ENCODE assay signal across 8 mouse cellular contexts in genomic region chr5:137885894-137886293, GRCm38 (mm10). TPM values are rescaled to one million over a fixed set of nuclear protein-coding genes. Genes with fewer than 3 reads are reported as not detected.
DNase-seq lines count a peak whose midpoint lies in the region; ATAC-seq and TF ChIP-seq lines count a peak whose summit lies in the region.

No protein-coding gene starts in this region.

- dilution Hi-C loops in CH12.LX (cut with MboI; ENCODE audit: extremely low pct_ligation_motif_present, extremely low pct_unique_long_range_greater_than_20kb, low sequenced_read_pairs) = no loop called here

- ATAC-seq in hindbrain, embryonic 12.5 days (ENCODE audit: low FRiP score) = no peak
- ATAC-seq in embryonic facial prominence, embryonic 14.5 days (ENCODE audit: low read depth) = no peak
- ATAC-seq in lung, embryonic 16.5 days (ENCODE audit: low read depth) = peak; percentile 70

- no peaks in the 10 kb centered on the region for H3K9me3 ChIP-seq in hindbrain, embryonic 10.5 days
- no peaks in the 10 kb centered on the region for H3K9me3 ChIP-seq in hindbrain, embryonic 12.5 days (replicated peaks)
- no peaks in the 10 kb centered on the region for H3K9me3 ChIP-seq in CH12.LX (replicated peaks; ENCODE audit: low read length)
- H3K9me3 ChIP-seq in embryonic facial prominence, embryonic 14.5 days (ENCODE audit: control insufficient read depth, low read length) = no peaks in the 10 kb centered on the region
- no peaks in the 10 kb centered on the region for H3K9me3 ChIP-seq in lung, embryonic 16.5 days (ENCODE audit: control insufficient read depth, low read length)

- H3K4me2 ChIP-seq in hindbrain, embryonic 12.5 days (replicated peaks) = no peak overlapping the region
- H3K4me2 ChIP-seq in CH12.LX (ENCODE audit: insufficient read depth, low read depth, poor library complexity, severe bottlenecking) = no peak overlapping the region
- H3K4me2 ChIP-seq in embryonic facial prominence, embryonic 14.5 days (ENCODE audit: low read depth, low read length) = no peak overlapping the region
- H3K4me2 ChIP-seq in lung, embryonic 16.5 days (ENCODE audit: low read depth, low read length) = no peak overlapping the region

- TF ChIP-seq EP300 in CH12.LX (IDR thresholded peaks at IDR 0.05; ENCODE audit: low read length) = no peak

- TF ChIP-seq RAD21 in CH12.LX (IDR thresholded peaks at IDR 0.05; ENCODE audit: low read depth, low read length) = peak; percentile 77

- H3K36me3 ChIP-seq in hindbrain, embryonic 10.5 days = no peaks in the 10 kb centered on the region
- no peaks in the 10 kb centered on the region for H3K36me3 ChIP-seq in hindbrain, embryonic 12.5 days
- H3K36me3 ChIP-seq in CH12.LX (replicated peaks in 1 of 2; ENCODE audit: control insufficient read depth in 1 of 2, insufficient read depth in 1 of 2, low read length in 1 of 2) = no peaks in the 10 kb centered on the region
- no peaks in the 10 kb centered on the region for H3K36me3 ChIP-seq in embryonic facial prominence, embryonic 14.5 days (ENCODE audit: control insufficient read depth, insufficient read depth, low read length)
- H3K36me3 ChIP-seq in lung, embryonic 16.5 days (ENCODE audit: control insufficient read depth, insufficient read depth, low read length) = no peaks in the 10 kb centered on the region
- H3K36me3 ChIP-seq in splenic B cell, adult 2 months (ENCODE audit: control insufficient read depth, insufficient read depth, low read length, poor library complexity, severe bottlenecking) = no peaks in the 10 kb centered on the region

- in situ Hi-C loops in CH12.LX (cut with MboI; ENCODE audit: low pct_ligation_motif_present, low pct_unique_long_range_greater_than_20kb, low sequenced_read_pairs) = no loop called here

- TF ChIP-seq CTCF in CH12.LX (conservative IDR thresholded peaks at IDR 0.05 in 1 of 2, IDR thresholded peaks at IDR 0.05 in 1 of 2; ENCODE audit: low read depth in 2 of 2, low read length in 2 of 2) = peak; percentile 52 to 83

- TF ChIP-seq POLR2A in CH12.LX (IDR thresholded peaks at IDR 0.05; ENCODE audit: low read depth, low read length) = no peak

- H3K9ac ChIP-seq in hindbrain, embryonic 12.5 days = no peak overlapping the region
- H3K9ac ChIP-seq in CH12.LX (ENCODE audit: insufficient read depth, low read depth) = no peak overlapping the region
- H3K9ac ChIP-seq in embryonic facial prominence, embryonic 14.5 days (ENCODE audit: low read depth, low read length) = no peak overlapping the region
- H3K9ac ChIP-seq in lung, embryonic 16.5 days (ENCODE audit: low read length) = no peak overlapping the region

- H3K79me2 ChIP-seq in CH12.LX (replicated peaks; ENCODE audit: control insufficient read depth, extremely low read depth, insufficient read depth, poor library complexity, severe bottlenecking) = no peaks in the 10 kb centered on the region

- no peak overlapping the region for H3K4me3 ChIP-seq in hindbrain, embryonic 10.5 days
- H3K4me3 ChIP-seq in hindbrain, embryonic 12.5 days = no peak overlapping the region
- H3K4me3 ChIP-seq in CH12.LX (replicated peaks in 1 of 3; ENCODE audit: low read depth in 2 of 3, low read length in 2 of 3, poor library complexity in 1 of 3) = no peak overlapping the region
- H3K4me3 ChIP-seq in embryonic facial prominence, embryonic 14.5 days (ENCODE audit: low read depth, low read length) = no peak overlapping the region
- H3K4me3 ChIP-seq in lung, embryonic 16.5 days (ENCODE audit: low read length) = no peak overlapping the region

- no peaks in the 10 kb centered on the region for H3K4me1 ChIP-seq in hindbrain, embryonic 10.5 days (replicated peaks)
- H3K4me1 ChIP-seq in hindbrain, embryonic 12.5 days = no peaks in the 10 kb centered on the region
- H3K4me1 ChIP-seq in CH12.LX (ENCODE audit: control insufficient read depth in 1 of 2, insufficient read depth in 2 of 2) = peaks cover 0 to 7% of the 10 kb centered on the region in 2 experiments; a peak in 1 of 4 replicates
- no peaks in the 10 kb centered on the region for H3K4me1 ChIP-seq in embryonic facial prominence, embryonic 14.5 days (ENCODE audit: control insufficient read depth, insufficient read depth, low read length)
- no peaks in the 10 kb centered on the region for H3K4me1 ChIP-seq in lung, embryonic 16.5 days (replicated peaks; ENCODE audit: control insufficient read depth, insufficient read depth, low read length)

- no peak overlapping the region for H3K27ac ChIP-seq in hindbrain, embryonic 10.5 days
- H3K27ac ChIP-seq in hindbrain, embryonic 12.5 days = no peak overlapping the region
- no peak overlapping the region for H3K27ac ChIP-seq in CH12.LX (ENCODE audit: insufficient read depth, low read depth)
- H3K27ac ChIP-seq in embryonic facial prominence, embryonic 14.5 days (replicated peaks; ENCODE audit: low read depth, low read length) = no peak overlapping the region
- H3K27ac ChIP-seq in lung, embryonic 16.5 days (ENCODE audit: low read length) = no peak overlapping the region

- 20% methylated on average over 2 of the region's 2 CpGs for WGBS in hindbrain, embryonic 10.5 days
- 6% methylated on average over 2 of the region's 2 CpGs for WGBS in hindbrain, embryonic 12.5 days
- WGBS in embryonic facial prominence, embryonic 14.5 days = 8% methylated on average over 2 of the region's 2 CpGs
- WGBS in lung, embryonic 16.5 days = 0% methylated on average over 2 of the region's 2 CpGs

- DNase-seq in hindbrain, embryonic 10.5 days (ENCODE audit: low spot score) = peak; percentile 40
- DNase-seq in CH12.LX (ENCODE audit: extremely low read depth) = peak; percentile 73
- DNase-seq in adrenal gland, postnatal 25 days = peak; percentile 53
- DNase-seq in embryonic facial prominence, embryonic 14.5 days (ENCODE audit: low spot score) = peak; percentile 73
- peak; percentile 60 for DNase-seq in layer of hippocampus, adult 11-12 months (ENCODE audit: low spot score)
- DNase-seq in splenic B cell, adult 2 months (ENCODE audit: low read depth, low spot score) = peak; percentile 24

- no peaks in the 10 kb centered on the region for H3K27me3 ChIP-seq in hindbrain, embryonic 10.5 days (ENCODE audit: insufficient read depth, poor library complexity, severe bottlenecking)
- no peaks in the 10 kb centered on the region for H3K27me3 ChIP-seq in hindbrain, embryonic 12.5 days
- peaks cover 22% of the 10 kb centered on the region for H3K27me3 ChIP-seq in CH12.LX (replicated peaks)
- no peaks in the 10 kb centered on the region for H3K27me3 ChIP-seq in embryonic facial prominence, embryonic 14.5 days (replicated peaks; ENCODE audit: control insufficient read depth, insufficient read depth, low read length)
- H3K27me3 ChIP-seq in lung, embryonic 16.5 days (ENCODE audit: control insufficient read depth, insufficient read depth, low read depth, low read length) = no peaks in the 10 kb centered on the region
- H3K27me3 ChIP-seq in splenic B cell, adult 2 months (ENCODE audit: control insufficient read depth, insufficient read depth, low read length, poor library complexity, severe bottlenecking) = no peaks in the 10 kb centered on the region

TF ChIP-seq in CH12.LX, 34 proteins besides CTCF, POLR2A, EP300 and RAD21 (continues in another document):
- TF ChIP-seq MYC (IDR thresholded peaks at IDR 0.05; ENCODE audit: low read depth, low read length) (peak; percentile 87), MAFK (IDR thresholded peaks at IDR 0.05; ENCODE audit: insufficient replicate concordance, low read length) (0 out of 2 replicates have a peak, but pooled peaks have one; percentile 46)

RNA-seq across cellular contexts. Expression of gene Pilrb2, which starts 14.3 kb away (rescaled TPM):
- polyA plus RNA-seq in hindbrain, embryonic 10.5 days (2016; fragmentation: Nextera tagmentation; extraction: Ambion mirVana) = 0.37 TPM in 1 of 2 replicates, not detected in the other
- polyA plus RNA-seq in hindbrain, embryonic 12.5 days (2016; fragmentation: Nextera tagmentation; extraction: Ambion mirVana) = not detected in 2 replicates
- total RNA-seq in CH12.LX (2012; rRNA removed) = not detected in 2 replicates
- total RNA-seq in CH12.LX (2014; rRNA removed) = not detected in 2 replicates
- not detected in 2 replicates for polyA plus RNA-seq in CH12.LX (2012; ENCODE audit: insufficient read length, low read depth)
- total RNA-seq in adrenal gland, postnatal 25 days (2021) = 0.64 and 0.86 TPM in 2 replicates
- 0.46 and 0.52 TPM in 2 replicates for polyA plus RNA-seq in embryonic facial prominence, embryonic 14.5 days (2014; fragmentation: Nextera tagmentation; extraction: Ambion mirVana)
- polyA plus RNA-seq in lung, embryonic 16.5 days (2015; fragmentation: Nextera tagmentation; extraction: Ambion mirVana) = 1.1 and 1.5 TPM in 2 replicates

RNA-seq across cellular contexts. Expression of gene Pilrb1, which starts 28.0 kb away (rescaled TPM):
- polyA plus RNA-seq in hindbrain, embryonic 10.5 days (2016; fragmentation: Nextera tagmentation; extraction: Ambion mirVana) = not detected in 2 replicates
- not detected in 2 replicates for polyA plus RNA-seq in hindbrain, embryonic 12.5 days (2016; fragmentation: Nextera tagmentation; extraction: Ambion mirVana)
- total RNA-seq in CH12.LX (2012; rRNA removed) = not detected in 2 replicates
- total RNA-seq in CH12.LX (2014; rRNA removed) = not detected in 2 replicates
- polyA plus RNA-seq in CH12.LX (2012; ENCODE audit: insufficient read length, low read depth) = not detected in 2 replicates
- total RNA-seq in adrenal gland, postnatal 25 days (2021) = 0.97 TPM in 1 of 2 replicates, not detected in the other
- 0.39 and 0.56 TPM in 2 replicates for polyA plus RNA-seq in embryonic facial prominence, embryonic 14.5 days (2014; fragmentation: Nextera tagmentation; extraction: Ambion mirVana)
- 1.1 and 1.8 TPM in 2 replicates for polyA plus RNA-seq in lung, embryonic 16.5 days (2015; fragmentation: Nextera tagmentation; extraction: Ambion mirVana)

RNA-seq across cellular contexts. Expression of gene Cyp3a13, which starts 35.5 kb away (rescaled TPM):
- polyA plus RNA-seq in hindbrain, embryonic 10.5 days (2016; fragmentation: Nextera tagmentation; extraction: Ambion mirVana) = not detected in 2 replicates
- polyA plus RNA-seq in hindbrain, embryonic 12.5 days (2016; fragmentation: Nextera tagmentation; extraction: Ambion mirVana) = not detected in 2 replicates
- total RNA-seq in CH12.LX (2012; rRNA removed) = not detected in 2 replicates
- total RNA-seq in CH12.LX (2014; rRNA removed) = not detected in 2 replicates
- 0.16 TPM in 1 of 2 replicates, not detected in the other for polyA plus RNA-seq in CH12.LX (2012; ENCODE audit: insufficient read length, low read depth)
- total RNA-seq in adrenal gland, postnatal 25 days (2021) = 0.90 TPM in 1 of 2 replicates, not detected in the other
- 0.07 TPM in 1 of 2 replicates, not detected in the other for polyA plus RNA-seq in embryonic facial prominence, embryonic 14.5 days (2014; fragmentation: Nextera tagmentation; extraction: Ambion mirVana)
- 0.77 and 0.79 TPM in 2 replicates for polyA plus RNA-seq in lung, embryonic 16.5 days (2015; fragmentation: Nextera tagmentation; extraction: Ambion mirVana)

RNA-seq across cellular contexts. Expression of gene Pilra, which starts 49.8 kb away (rescaled TPM):
- polyA plus RNA-seq in hindbrain, embryonic 10.5 days (2016; fragmentation: Nextera tagmentation; extraction: Ambion mirVana) = 0.21 and 0.29 TPM in 2 replicates
- 0.21 and 1.1 TPM in 2 replicates for polyA plus RNA-seq in hindbrain, embryonic 12.5 days (2016; fragmentation: Nextera tagmentation; extraction: Ambion mirVana)
- 0.08 and 0.13 TPM in 2 replicates for total RNA-seq in CH12.LX (2012; rRNA removed)
- total RNA-seq in CH12.LX (2014; rRNA removed) = not detected in 2 replicates
- 0.42 and 0.66 TPM in 2 replicates for polyA plus RNA-seq in CH12.LX (2012; ENCODE audit: insufficient read length, low read depth)
- total RNA-seq in adrenal gland, postnatal 25 days (2021) = 0.67 and 2.8 TPM in 2 replicates
- polyA plus RNA-seq in embryonic facial prominence, embryonic 14.5 days (2014; fragmentation: Nextera tagmentation; extraction: Ambion mirVana) = 0.71 and 0.78 TPM in 2 replicates
- polyA plus RNA-seq in lung, embryonic 16.5 days (2015; fragmentation: Nextera tagmentation; extraction: Ambion mirVana) = 4.4 and 5.2 TPM in 2 replicates
